Mouse (Mus musculus) olfactory bulb, adult 2 months (tissue): ENCODE results near the gene Col17a1. TPM values are rescaled to one million over a fixed set of nuclear protein-coding genes. Genes with fewer than 3 reads are reported as not detected.

Experiments used
- H3K27ac ChIP-seq: fragments of 200-500 bp; 2 replicates; pipeline ENCODE4 v1.5.1; 2012; ENCODE audit warnings: low read depth, low read length; ENCODE audit not compliant: insufficient read depth
- H3K4me1 ChIP-seq: fragments of 200-500 bp; 2 replicates; pipeline ENCODE4 v1.6.1; 2012; ENCODE audit warnings: low read length; ENCODE audit not compliant: control insufficient read depth, insufficient read depth
- H3K4me3 ChIP-seq: fragments of 200-500 bp; 2 replicates; pipeline ENCODE4 v1.5.1; 2012; ENCODE audit warnings: mild to moderate bottlenecking, low read depth, low read length, moderate library complexity; ENCODE audit not compliant: insufficient read depth
- CTCF ChIP-seq: fragments of 200-500 bp; IDR thresholded peaks from 2 replicates; pipeline ENCODE4 v1.5.1; 2012; ENCODE audit warnings: low read depth, mild to moderate bottlenecking, low read length, moderate library complexity; ENCODE audit not compliant: insufficient read depth
- POLR2A ChIP-seq: fragments of 200-500 bp; IDR thresholded peaks from 2 replicates; pipeline ENCODE4 v1.6.1; 2012; ENCODE audit warnings: mild to moderate bottlenecking, low read depth, low read length, moderate library complexity; ENCODE audit not compliant: insufficient read depth
- WGBS: fragments of 180-500 bp; shearing (Covaris S2); methylation state at CpG from one replicate; pipeline ENCODE4 v1.1.7; 2018; 5-methylcytosine and 5-hydroxymethylcytosine counted together
- polyA plus RNA-seq: library from polyadenylated mRNA; stranded (reverse); fragments of >200 nt; gene quantifications from 2 replicates; pipeline ENCODE4 v1.2.4, GENCODE M21; 2012; ENCODE audit warnings: low replicate concordance; ENCODE audit not compliant: missing spikeins, insufficient read depth, insufficient read length

Col17a1 gene
- polyA plus RNA-seq, 1 experiment: not detected

GRCm38 (mm10) chr19:47624940-47625711 is 66.8 kb downstream of the Col17a1 start:
- 33% methylated on average over 10 of the region's 10 CpGs for WGBS
- Histone ChIP-seq H3K27ac (peak overlapping the region; percentile 0; the same call in 1 of the 2 replicates), H3K4me1 (peaks cover 7% of the 10 kb centered on the region), H3K4me3 (no peak overlapping the region)
- TF ChIP-seq POLR2A (no peak), CTCF (no peak)

DNA sequence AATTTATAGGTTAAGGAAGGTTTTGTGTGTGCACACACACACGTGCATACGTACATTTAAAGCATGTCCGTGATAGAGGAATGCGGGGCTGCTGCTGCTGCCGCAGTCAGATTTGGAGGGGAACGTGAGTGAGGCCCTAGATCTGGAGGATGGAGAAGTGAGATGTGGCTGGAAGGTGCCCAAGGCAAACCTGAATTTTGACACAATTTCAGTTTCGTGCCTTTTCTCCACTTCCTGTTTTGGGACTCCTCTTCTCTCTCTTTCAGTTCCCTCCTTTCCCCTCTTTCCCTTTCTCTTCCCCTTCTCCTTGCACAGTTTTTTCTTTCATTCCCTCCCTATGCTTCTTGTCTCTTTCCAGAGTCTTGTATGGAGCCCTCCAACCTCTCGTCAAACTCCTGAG is 70.4 kb downstream of the Col17a1 start:
- H3K4me3 ChIP-seq: no peak overlapping the region
- WGBS: 90% methylated on average over 8 of the region's 8 CpGs
- no peak for TF ChIP-seq CTCF
- TF ChIP-seq POLR2A: no peak

DNA sequence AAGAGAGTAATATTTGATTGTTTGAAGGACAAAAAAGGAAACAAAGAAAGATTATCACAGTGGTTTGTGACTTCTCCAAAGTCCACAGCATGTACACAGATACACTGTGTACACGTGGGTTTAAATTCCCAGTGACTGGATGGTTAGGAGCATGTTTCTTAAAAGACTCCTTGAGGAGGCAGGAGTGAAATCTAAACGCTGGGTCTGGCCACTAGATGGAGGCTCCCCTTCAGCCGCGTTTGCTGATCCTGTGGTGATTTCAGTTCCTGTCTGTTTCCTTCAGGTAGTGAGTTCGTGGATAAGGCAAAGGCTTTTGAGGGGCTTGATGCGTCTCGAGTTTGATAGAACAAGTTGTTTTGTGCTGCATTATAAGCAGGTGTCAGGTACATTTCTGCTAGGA is 78.5 kb downstream of the Col17a1 start:
- H3K4me1 ChIP-seq: no peaks in the 10 kb centered on the region
- no peak for TF ChIP-seq POLR2A
- no peak for TF ChIP-seq CTCF
- WGBS: 64% methylated on average over 7 of the region's 7 CpGs
- no peak overlapping the region for H3K4me3 ChIP-seq
- H3K27ac ChIP-seq: no peak overlapping the region

More for the DNA sequence above, 70.4 kb downstream of the Col17a1 start:
- Histone ChIP-seq H3K27ac (no peak overlapping the region), H3K4me1 (0 out of 2 replicates have a peak, but pooled peaks cover 2% of the 10 kb centered on the region)

GRCm38 (mm10) chr19:47608513-47608912 is 83.4 kb downstream of the Col17a1 start:
- H3K4me3 ChIP-seq: no peak overlapping the region
- 30% methylated on average over 3 of the region's 3 CpGs for whole genome bisulfite sequencing
- TF ChIP-seq POLR2A (no peak), CTCF (no peak)
- no peak overlapping the region for H3K27ac ChIP-seq
- H3K4me1 ChIP-seq: no peaks in the 10 kb centered on the region

Other genes starting within 250 kb of the Col17a1 start
- not detected in 2 replicates for gene Sh3pxd2a, start 227.7 kb downstream of the Col17a1 start, polyA plus RNA-seq
- gene Stn1, start 154.6 kb downstream of the Col17a1 start, polyA plus RNA-seq: not detected in 2 replicates
- gene Slk, start 112.4 kb downstream of the Col17a1 start, polyA plus RNA-seq: 165 TPM in 1 of 2 replicates, not detected in the other
- gene Sfr1, start 39.6 kb upstream of the Col17a1 start, polyA plus RNA-seq: not detected in 2 replicates
- not detected in 2 replicates for gene Gsto1, start 162.9 kb upstream of the Col17a1 start, polyA plus RNA-seq
- not detected in 2 replicates for gene Gsto2, start 173.4 kb upstream of the Col17a1 start, polyA plus RNA-seq
- not detected in 2 replicates for gene Cfap43, start 227.2 kb upstream of the Col17a1 start, polyA plus RNA-seq
- not detected in 2 replicates for gene Itprip, start 227.2 kb upstream of the Col17a1 start, polyA plus RNA-seq
- not detected in 2 replicates for gene Cfap58, start 245.6 kb upstream of the Col17a1 start, polyA plus RNA-seq